Mouse (Mus musculus): ENCODE measurements around the gene Rusc2.

- TF ChIP-seq CTCF (IDR thresholded peaks at IDR 0.05; ENCODE audit: insufficient read depth, low read depth, low read length) (no peak), POLR2A (IDR thresholded peaks at IDR 0.05; ENCODE audit: insufficient read depth, low read depth, low read length) (no peak)
These were observed 828 bp upstream of the Rusc2 start for GRCm38 (mm10) chr4:43380951-43381350.

Measured in olfactory bulb, adult 2 months (tissue).